Mouse (Mus musculus) spleen, adult 2 months (tissue): ENCODE data around the gene Samd4.

Experiments used
- CTCF ChIP-seq: fragments of 200-500 bp; IDR thresholded peaks from 2 replicates; pipeline ENCODE4 v1.5.1; 2011; ENCODE audit warnings: mild to moderate bottlenecking, inconsistent platforms; ENCODE audit not compliant: insufficient read depth, insufficient read length, insufficient replicate concordance; ENCODE audit errors: extremely low read depth
- POLR2A ChIP-seq: fragments of 200-500 bp; IDR thresholded peaks from 2 replicates; pipeline ENCODE4 v1.6.1; 2011; ENCODE audit warnings: low read depth, low read length, inconsistent platforms

DNA sequence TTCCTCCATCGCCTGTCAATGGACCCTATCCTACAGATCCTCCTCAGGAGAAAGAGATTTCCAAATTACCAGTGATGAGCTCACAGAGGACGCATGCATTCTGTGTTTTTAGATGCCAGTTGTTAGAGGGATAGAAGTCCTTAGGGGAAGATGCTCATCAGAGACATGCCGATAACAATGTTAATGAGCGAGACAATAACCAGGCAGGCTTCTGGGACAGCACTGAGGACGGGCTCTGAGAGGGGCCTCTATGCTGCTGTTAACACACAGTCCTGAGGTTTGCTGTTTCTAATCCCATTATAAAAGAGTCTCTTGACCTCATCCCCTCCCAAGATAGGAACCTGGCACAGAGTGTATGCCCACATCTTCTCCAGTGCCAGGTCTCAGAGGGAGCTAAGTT, 171.2 kb downstream of the Samd4 start:
- TF ChIP-seq POLR2A: no peak
- TF ChIP-seq CTCF: no peak
